Mouse (Mus musculus) forebrain, postnatal 0 days (tissue): ENCODE results near the gene Cd83. TPM values are rescaled to one million over a fixed set of nuclear protein-coding genes. Genes with fewer than 3 reads are reported as not detected.

ENCODE experiments used
- ATAC-seq: fragments of 200-750 bp; cut with Nextera tagmentation; 2 replicates; pipeline ENCODE4 v1.8.0; 2017; ENCODE audit warnings: mild to moderate bottlenecking, moderate library complexity
- DNase-seq: peaks from one replicate; pipeline ENCODE4 v3.0.0-alpha.2; 2015
- H3K27ac ChIP-seq: fragments of 300-500 bp; sonication (generic); 2 replicates; pipeline ENCODE4 v1.5.1; 2014; ENCODE audit warnings: low read depth, mild to moderate bottlenecking, antibody characterized with exemption, low read length, moderate library complexity, mixed read lengths
- H3K27me3 ChIP-seq: fragments of 300-500 bp; sonication (generic); 2 replicates; pipeline ENCODE4 v1.6.1; 2014; ENCODE audit warnings: mild to moderate bottlenecking, low read length, mixed read lengths; ENCODE audit not compliant: insufficient read depth
- H3K36me3 ChIP-seq: fragments of 300-500 bp; sonication (generic); 2 replicates; pipeline ENCODE4 v1.6.1; 2014; ENCODE audit warnings: mild to moderate bottlenecking, moderate library complexity; ENCODE audit not compliant: insufficient read depth
- H3K4me1 ChIP-seq: fragments of 300-500 bp; sonication (generic); 2 replicates; pipeline ENCODE4 v1.6.1; 2014; ENCODE audit warnings: antibody characterized with exemption; ENCODE audit not compliant: insufficient read depth
- H3K4me2 ChIP-seq: fragments of 300-500 bp; sonication (generic); 2 replicates; pipeline ENCODE4 v1.6.1; 2014; ENCODE audit warnings: low read depth, mild to moderate bottlenecking, moderate library complexity
- H3K4me3 ChIP-seq: fragments of 300-500 bp; sonication (generic); 2 replicates; pipeline ENCODE4 v1.5.1; 2014; ENCODE audit warnings: low read depth, low read length, mixed read lengths
- H3K9ac ChIP-seq: fragments of 300-500 bp; sonication (generic); 2 replicates; pipeline ENCODE4 v1.6.1; 2014; ENCODE audit warnings: mild to moderate bottlenecking
- H3K9me3 ChIP-seq: fragments of 300-500 bp; sonication (generic); 2 replicates; pipeline ENCODE4 v1.6.1; 2016; ENCODE audit warnings: low read length
- CTCF ChIP-seq: sonication (generic); IDR thresholded peaks from 2 replicates; pipeline ENCODE4 v1.5.1; 2016; ENCODE audit warnings: antibody characterized with exemption, control low read depth, low read depth
- WGBS: fragments of 180-500 bp; shearing (Covaris S2); extraction: QIAGEN DNeasy Blood & Tissue Kit; methylation state at CpG from one replicate; pipeline ENCODE4 v1.1.7; 2014; 5-methylcytosine and 5-hydroxymethylcytosine counted together
- polyA plus RNA-seq: library from polyadenylated mRNA; unstranded; fragments of >200 nt; fragmentation: Nextera tagmentation; extraction: Ambion mirVana; gene quantifications from 2 replicates; pipeline ENCODE4 v1.2.1, GENCODE M21; 2015
- total RNA-seq: library from RNA; depleted of rRNA; stranded (reverse); fragments of >200 nt; gene quantifications from 2 replicates; pipeline ENCODE4 v1.2.3, GENCODE M21; 2014

The Cd83 gene
- total and polyA plus RNA-seq, 2 experiments from 2014 or later: 21.0 to 22.7 TPM

DNA sequence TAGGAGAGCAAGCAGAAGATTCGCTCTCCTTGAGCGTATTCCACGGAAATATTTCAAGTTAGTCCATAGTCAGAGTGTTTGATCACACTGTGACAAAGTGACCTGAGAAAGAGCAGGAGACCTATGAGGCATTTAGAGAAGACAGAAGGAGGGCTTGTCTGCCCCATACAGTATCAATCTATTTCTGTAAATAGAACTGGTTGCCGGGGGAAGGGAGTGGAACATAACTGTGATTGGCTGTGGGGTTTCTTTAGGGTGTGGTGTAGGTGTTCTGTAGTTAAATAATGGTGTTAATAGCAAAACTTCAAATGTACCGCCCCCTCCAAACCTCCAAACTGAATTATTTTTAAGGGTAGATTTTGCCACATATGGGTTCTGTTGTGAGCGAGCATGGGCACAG is 33.6 kb upstream of the Cd83 start:
- ATAC-seq: no peak
- Histone ChIP-seq H3K27ac (no peak overlapping the region), H3K4me3 (no peak overlapping the region), H3K4me2 (no peak overlapping the region), H3K36me3 (no peaks in the 10 kb centered on the region), H3K4me1 (no peaks in the 10 kb centered on the region), H3K9me3 (0 out of 2 replicates have a peak, but pooled peaks cover 4% of the 10 kb centered on the region), H3K9ac (no peak overlapping the region), H3K27me3 (no peaks in the 10 kb centered on the region)
- WGBS: 95% methylated on average over 6 of the region's 6 CpGs
- no peak for DNase-seq
- no peak for TF ChIP-seq CTCF

DNA sequence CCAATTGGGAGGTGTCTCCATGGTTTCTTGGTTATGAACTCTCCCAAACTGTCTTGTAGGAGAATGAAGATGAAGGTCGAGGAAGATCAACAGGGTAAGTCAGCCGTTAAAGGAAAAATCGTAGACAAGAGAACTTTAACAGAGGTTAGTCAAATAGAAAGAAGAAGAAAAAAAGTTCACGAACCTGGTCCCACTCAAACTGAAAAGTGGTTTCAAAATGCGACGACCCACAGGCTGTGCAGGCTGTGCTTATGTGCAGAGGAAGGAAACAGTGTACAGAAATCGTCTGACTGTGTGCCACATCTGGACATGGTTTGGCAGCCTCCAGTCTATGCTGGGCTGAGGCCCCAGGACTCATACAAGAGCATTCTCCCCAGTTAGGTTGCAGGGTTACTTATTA is 32.2 kb upstream of the Cd83 start:
- no peaks in the 10 kb centered on the region for H3K36me3 ChIP-seq
- 0 out of 2 replicates have a peak, but pooled peaks cover under 1% of the 10 kb centered on the region for H3K9me3 ChIP-seq
- DNase-seq (no peak), ATAC-seq (no peak)
- no peak overlapping the region for H3K27ac ChIP-seq
- H3K27me3 ChIP-seq: no peaks in the 10 kb centered on the region
- H3K4me1 ChIP-seq: no peaks in the 10 kb centered on the region
- H3K4me3 ChIP-seq: no peak overlapping the region
- TF ChIP-seq CTCF: no peak
- H3K9ac ChIP-seq: no peak overlapping the region
- 88% methylated on average over 7 of the region's 7 CpGs for WGBS
- H3K4me2 ChIP-seq: no peak overlapping the region

DNA sequence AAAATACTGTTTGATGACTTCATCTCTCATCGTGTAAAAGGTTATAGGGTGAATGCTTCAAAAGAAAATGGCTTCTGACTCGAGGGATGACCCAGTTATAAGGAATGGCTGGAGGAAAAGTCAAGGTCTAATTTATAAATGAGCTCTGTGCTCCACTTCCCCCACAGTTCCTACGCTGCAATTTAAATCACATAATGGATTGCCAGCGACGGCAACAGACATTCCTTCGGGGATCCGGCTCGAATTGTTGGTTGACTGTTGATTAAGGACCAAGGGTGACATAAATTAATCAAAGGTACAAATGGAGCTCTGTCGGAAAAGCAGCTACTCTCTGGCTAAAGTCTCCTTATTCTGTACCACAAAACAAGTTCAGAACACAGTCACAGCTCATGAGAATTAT is 30.9 kb upstream of the Cd83 start:
- Histone ChIP-seq H3K4me1 (no peaks in the 10 kb centered on the region), H3K9me3 (no peaks in the 10 kb centered on the region), H3K36me3 (no peaks in the 10 kb centered on the region), H3K4me3 (no peak overlapping the region), H3K9ac (no peak overlapping the region), H3K4me2 (no peak overlapping the region), H3K27me3 (no peaks in the 10 kb centered on the region), H3K27ac (no peak overlapping the region)
- DNase-seq (no peak), ATAC-seq (no peak)
- no peak for TF ChIP-seq CTCF
- WGBS: 61% methylated on average over 9 of the region's 9 CpGs

DNA sequence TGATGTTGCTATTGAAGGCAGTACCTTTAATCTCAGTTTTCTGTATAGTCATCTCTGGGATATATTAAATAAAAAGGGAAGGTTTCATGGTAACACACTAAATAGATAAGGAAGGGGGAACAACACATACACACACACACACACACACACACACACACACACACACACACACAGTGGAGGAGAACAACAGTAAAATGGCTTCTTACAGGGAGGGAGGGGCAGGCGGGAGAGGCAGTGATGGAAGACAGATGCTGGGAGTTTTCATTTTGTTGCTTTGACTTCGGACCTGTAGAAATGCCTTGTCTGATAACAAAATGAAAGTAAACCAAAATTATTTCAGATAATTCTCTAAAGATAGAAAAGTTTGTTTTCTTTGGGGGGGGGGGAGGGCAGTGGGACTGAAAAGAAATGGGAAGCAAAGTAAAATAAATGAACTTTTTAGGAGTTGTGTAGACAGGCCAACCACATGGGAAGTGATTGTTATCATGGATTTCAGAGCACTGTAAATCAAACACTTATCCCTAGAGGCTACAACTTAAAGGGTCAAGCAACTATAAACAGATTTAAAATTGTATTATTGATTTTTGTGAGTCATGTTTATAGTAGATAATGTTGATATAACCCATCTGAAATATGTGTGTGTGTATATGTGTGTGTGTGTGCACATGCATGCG is 30.0 kb upstream of the Cd83 start:
- no peaks in the 10 kb centered on the region for H3K36me3 ChIP-seq
- no peak for TF ChIP-seq CTCF
- ATAC-seq (no peak), DNase-seq (no peak)
- no peaks in the 10 kb centered on the region for H3K27me3 ChIP-seq
- no peak overlapping the region for H3K4me3 ChIP-seq
- H3K27ac ChIP-seq: no peak overlapping the region
- H3K4me1 ChIP-seq: no peaks in the 10 kb centered on the region
- no peaks in the 10 kb centered on the region for H3K9me3 ChIP-seq
- 97% methylated on average over 3 of the region's 3 CpGs for WGBS
- H3K9ac ChIP-seq: no peak overlapping the region
- no peak overlapping the region for H3K4me2 ChIP-seq

DNA sequence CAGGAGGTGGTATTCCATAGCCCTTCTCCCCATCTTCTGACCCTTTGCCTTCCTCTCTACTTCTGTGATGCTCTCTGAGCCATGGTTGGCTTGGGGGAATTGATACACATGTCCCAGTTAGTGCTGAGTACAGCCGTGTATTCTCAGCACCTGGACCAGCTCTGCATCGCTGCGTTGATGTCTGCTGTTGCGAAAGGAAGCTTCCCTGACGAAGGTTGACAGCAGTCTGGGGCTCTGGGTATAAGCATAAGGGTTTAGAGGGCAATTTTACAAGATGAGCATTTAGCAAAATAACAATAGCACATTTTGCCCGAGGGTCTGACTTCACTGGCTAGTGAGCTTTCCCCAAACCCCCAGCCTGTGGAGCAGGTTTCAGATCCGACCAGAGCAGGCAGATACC is 29.0 kb upstream of the Cd83 start:
- no peak for DNase-seq
- no peaks in the 10 kb centered on the region for H3K27me3 ChIP-seq

DNA sequence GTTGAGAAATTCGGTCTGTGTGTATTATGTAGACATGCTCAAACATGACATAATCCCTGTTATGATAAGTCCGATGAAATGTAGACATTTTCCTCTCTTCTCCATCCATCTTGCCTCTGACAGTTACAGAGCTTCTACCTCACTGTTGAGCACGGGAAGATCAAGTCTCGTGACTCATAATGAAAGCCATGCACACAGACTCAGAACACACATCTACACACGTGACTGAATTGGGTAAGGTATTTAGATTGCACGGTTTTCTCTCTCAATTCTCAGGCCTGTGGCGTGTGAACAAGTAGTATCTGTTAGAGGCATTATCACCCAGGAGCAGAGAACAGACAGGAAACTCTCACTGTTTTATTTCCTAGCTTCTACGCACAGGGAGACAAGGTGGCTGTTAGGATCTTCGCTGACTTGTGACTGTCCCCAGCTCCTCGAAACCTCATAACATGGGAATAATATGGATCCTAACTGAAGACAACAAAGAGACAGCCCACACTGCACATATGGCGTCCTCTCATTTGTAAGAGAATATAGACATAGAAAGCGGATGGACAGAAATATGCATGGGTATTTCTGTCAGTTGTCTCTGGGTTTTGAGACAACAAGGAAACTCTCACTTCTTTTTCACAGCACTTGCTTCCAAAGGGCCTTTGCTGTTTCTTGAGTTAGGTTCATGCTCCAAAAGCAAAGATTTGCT is 23.3 kb upstream of the Cd83 start:
- no peak for TF ChIP-seq CTCF
- Histone ChIP-seq H3K4me1 (no peaks in the 10 kb centered on the region), H3K27ac (no peak overlapping the region), H3K9ac (no peak overlapping the region), H3K36me3 (no peaks in the 10 kb centered on the region), H3K27me3 (no peaks in the 10 kb centered on the region), H3K9me3 (no peaks in the 10 kb centered on the region), H3K4me3 (no peak overlapping the region), H3K4me2 (no peak overlapping the region)
- WGBS: 88% methylated on average over 12 of the region's 12 CpGs
- DNase-seq (no peak), ATAC-seq (no peak)

More for the DNA sequence above, 29.0 kb upstream of the Cd83 start:
- Histone ChIP-seq H3K36me3 (no peaks in the 10 kb centered on the region), H3K27ac (no peak overlapping the region), H3K4me3 (no peak overlapping the region), H3K4me2 (no peak overlapping the region), H3K9ac (no peak overlapping the region), H3K4me1 (no peaks in the 10 kb centered on the region), H3K9me3 (no peaks in the 10 kb centered on the region)
- WGBS: 86% methylated on average over 7 of the region's 7 CpGs
- ATAC-seq: no peak
- TF ChIP-seq CTCF: no peak

DNA sequence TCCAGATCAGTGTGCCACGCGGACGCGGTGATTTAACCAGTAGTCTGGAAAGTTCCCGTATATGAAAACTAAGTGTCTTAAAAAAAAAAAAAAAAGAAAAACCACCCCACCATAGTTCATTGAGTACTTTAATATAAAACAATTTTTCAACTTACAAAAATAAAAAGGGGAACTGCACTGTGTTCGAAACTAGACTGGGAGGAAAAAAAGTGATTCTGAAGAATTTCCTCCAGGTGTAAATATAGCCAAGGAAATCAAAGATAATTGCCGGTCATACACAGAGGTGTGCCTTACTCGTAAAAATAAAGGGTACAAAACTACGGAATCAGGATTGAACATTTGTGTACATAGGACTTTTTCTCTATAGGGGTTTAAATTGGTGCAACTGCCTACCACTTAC is 21.7 kb upstream of the Cd83 start:
- Histone ChIP-seq H3K4me1 (no peaks in the 10 kb centered on the region), H3K4me3 (no peak overlapping the region), H3K9ac (no peak overlapping the region), H3K27ac (no peak overlapping the region), H3K4me2 (no peak overlapping the region), H3K36me3 (no peaks in the 10 kb centered on the region), H3K9me3 (no peaks in the 10 kb centered on the region), H3K27me3 (no peaks in the 10 kb centered on the region)
- TF ChIP-seq CTCF: no peak
- WGBS: 90% methylated on average over 9 of the region's 9 CpGs
- ATAC-seq (no peak), DNase-seq (no peak)
